Mouse (Mus musculus): ENCODE measurements around the gene Tradd.
"Not testable (repeated sequence)": the region's sequence is repeated elsewhere in the genome, so short reads cannot be mapped to it uniquely, and the experiment has no call there.

Tradd gene

GRCm38 (mm10) chr8:105295895-105296573 lies 31.6 kb upstream of the Tradd start, which contains the start of gene Exoc3l:
Exoc3l (minus strand) TSS chr8:105296101.
- intact Hi-C loops (cut with DNase I), result no loop called here

- intact Hi-C loops (cut with DNase I), result no loop called here
Measured at GRCm38 (mm10) chr8:105295256-105295655, 30.8 kb upstream of the Tradd start.

- intact Hi-C loops (cut with DNase I), result no loop called here
Measured at GRCm38 (mm10) chr8:105294776-105295175, 30.4 kb upstream of the Tradd start.

DNA sequence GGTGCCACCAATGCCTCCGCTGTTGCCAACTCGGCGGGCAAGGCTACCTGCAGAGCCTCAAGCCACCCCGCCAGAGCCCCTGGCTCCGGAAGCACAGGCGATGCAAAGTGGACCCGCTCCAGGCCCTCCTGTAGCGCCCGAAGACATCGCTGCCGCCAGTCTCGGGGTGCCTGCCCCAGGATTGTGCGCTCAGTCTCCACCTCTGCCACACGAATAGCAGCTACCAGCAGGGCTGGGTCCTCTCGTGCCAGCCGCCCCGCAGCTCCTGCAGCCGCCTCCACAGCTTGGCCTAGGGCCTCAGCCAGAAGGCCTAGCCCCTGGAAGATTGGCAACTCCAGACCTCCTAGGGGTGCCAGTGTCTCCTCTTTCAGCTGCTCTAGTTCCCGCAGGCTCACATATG lies 29.0 kb upstream of the Tradd start:
- intact Hi-C loops (cut with DNase I), result no loop called here

DNA sequence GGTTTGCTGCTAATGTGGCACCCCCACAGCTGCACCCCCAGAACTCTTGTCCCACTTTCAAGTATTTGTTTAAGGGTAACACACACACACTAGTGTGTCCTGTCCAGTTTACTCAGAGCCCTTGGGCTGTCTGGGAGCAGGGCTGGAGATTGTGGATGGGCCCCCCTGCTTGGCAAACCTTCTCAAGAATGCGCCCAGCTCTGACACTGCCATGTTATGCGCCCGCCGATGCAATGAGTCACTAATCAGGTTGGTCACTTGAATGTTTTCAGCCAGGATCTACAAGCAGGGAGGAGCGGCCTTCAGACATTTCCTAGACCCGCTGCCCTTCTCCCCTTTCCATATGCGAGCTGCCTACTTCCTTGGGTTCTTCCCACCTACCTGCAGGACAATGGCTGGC lies 28.1 kb upstream of the Tradd start:
- intact Hi-C loops (cut with DNase I), result no loop called here

DNA sequence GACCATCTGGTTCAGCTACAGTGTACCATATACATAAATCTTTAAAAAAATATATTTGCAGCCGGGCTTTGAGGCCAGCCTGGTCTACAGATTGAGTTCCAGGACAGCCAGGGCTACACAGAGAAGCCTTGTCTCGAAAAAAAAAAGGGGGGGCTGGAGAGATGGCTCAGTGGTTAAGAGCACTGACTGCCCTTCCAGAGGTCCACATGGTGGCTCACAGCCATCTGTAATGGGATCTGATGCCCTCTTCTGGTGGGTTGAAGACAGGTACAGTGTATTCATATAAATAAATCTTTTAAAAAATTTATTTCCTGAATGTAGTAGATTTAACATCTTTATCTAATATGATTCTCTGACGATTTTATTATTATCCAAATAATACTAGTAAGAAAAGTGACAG lies 27.4 kb upstream of the Tradd start:
- intact Hi-C loops (cut with DNase I), result not testable (repeated sequence)

DNA sequence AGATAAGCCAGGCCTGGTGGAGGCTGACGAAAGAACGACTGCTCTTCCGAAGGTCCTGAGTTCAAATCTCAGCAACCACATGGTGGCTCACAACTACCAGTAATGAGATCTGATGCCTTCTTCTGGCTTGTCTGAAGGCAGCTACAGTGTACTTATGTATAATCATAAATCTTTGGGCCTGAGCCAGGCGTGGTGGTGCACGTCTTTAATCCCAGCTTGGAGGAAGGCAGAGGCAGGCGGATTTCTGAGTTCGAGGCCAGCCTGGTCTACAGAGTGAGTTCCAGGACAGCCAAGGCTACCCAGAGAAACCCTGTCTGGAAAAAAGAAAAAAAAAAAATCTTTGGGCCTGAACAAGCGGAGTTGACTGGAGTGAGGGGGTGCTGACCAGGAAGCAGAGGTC lies 27.0 kb upstream of the Tradd start:
- intact Hi-C loops (cut with DNase I), result not testable (repeated sequence)

DNA sequence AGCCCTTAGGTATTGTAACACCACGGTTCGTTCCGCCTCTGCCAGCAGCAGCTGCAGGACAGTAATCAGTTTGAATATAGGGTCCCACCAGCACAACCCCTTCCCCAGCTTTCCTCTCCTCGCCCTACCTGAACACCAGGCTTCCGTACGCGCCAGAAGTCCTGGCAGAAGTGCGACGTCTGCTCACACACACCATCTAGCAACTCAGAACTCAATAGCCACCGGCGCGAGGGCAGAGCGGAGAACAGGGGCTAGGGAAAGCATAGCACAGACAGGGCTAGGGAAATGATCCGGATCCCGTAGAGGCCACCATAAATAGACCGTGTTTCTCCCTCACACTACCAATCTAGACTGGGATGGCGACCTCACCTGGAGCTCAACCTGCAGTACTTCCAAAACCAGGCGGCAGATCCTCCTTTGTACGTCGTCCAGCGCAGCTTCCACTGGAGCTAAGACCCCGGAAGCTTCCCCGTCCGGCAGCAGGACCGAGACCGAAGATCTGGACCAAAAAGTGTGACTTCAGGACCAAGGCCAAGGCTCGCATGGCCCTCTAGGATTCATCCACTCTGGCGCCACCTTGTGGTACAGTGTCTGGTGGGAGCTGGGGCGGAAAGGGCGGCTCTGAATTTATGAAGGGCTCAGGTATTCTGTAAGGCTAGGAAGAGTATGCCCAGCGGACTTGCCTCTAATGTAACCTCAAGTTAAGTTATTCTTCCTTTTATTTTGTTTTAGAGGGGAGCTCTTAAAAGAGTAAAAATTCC lies 26.3 kb upstream of the Tradd start:
- intact Hi-C loops (cut with DNase I), result no loop called here

DNA sequence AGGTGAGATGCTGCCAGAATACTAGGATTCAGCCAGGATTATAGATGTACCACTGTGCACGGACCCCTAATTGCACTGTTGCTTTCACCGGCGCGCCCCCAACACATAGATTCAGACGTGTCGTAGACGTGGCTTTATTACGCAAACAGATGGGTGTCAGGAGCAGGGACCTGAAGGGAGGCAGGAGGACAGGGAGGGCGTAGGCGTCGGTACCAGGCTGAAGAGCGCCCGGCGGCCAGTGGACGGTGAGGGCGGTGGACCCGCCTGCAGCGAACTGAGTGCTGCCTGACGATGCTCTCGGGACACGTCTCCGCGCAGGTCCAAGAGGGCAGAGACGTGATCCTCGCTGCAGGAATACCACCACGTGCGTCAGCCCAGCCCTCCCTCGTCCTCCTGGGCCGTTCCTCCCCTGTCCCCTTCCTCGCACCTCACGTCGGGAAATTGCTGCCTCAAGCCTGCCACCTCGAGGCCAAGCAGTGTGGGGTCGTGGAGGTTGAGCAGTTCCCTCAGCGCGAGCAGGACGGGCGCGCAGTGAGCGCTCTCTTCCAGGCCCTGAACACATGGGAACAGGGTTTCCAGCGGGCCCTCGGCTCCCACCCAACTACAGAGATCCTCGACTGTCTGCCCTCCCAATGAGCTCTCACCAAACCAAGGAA lies 25.5 kb upstream of the Tradd start, which contains the start of gene 4931428F04Rik:
TSS of gene 4931428F04Rik (minus strand) at position 60 of the 656 bp plus-strand sequence.
- intact Hi-C loops (cut with DNase I), result no loop called here

GRCm38 (mm10) chr8:105288958-105289732 lies 24.7 kb upstream of the Tradd start:
- intact Hi-C loops (cut with DNase I), result no loop called here

DNA sequence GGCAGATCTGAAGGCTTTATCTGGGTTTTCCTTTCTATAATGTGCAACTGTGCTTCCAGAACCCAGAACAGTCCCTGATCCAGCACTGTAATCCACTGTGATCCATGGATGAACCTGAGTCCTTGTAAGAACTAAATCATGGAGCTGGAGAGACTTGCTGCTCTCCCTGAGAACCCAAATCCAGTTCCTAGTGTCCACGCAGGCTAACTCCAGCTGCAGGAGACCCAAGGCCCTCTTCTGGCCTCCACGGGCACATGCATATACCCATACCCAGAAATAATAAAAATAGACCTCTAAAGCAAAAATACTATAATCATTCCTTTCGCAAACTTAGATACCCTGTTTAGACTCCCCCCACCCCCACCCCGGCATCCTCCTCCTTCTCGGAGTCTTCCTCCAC lies 23.8 kb upstream of the Tradd start:
- intact Hi-C loops (cut with DNase I), result no loop called here

DNA sequence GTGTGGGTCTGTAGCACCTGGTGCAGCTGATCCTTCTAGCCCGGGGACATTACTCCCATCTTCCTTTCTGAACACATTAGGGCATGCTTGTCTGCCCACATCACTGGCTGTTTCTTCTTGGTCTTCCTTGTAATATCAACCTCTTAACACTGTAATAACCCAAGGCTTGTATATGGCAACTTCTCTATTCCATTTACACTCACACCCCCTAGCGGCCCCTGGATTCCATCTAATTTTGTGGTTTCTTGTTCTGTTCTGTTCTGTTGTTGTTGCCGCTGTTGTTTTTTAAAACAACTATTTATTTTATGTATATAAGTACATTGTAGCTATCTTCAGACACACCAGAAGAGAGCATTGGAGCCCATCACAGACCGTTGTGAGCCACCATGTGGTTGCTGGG lies 22.5 kb upstream of the Tradd start:
- intact Hi-C loops (cut with DNase I), result no loop called here

- intact Hi-C loops (cut with DNase I), result no loop called here
Measured at GRCm38 (mm10) chr8:105285514-105285913, 21.1 kb upstream of the Tradd start.

DNA sequence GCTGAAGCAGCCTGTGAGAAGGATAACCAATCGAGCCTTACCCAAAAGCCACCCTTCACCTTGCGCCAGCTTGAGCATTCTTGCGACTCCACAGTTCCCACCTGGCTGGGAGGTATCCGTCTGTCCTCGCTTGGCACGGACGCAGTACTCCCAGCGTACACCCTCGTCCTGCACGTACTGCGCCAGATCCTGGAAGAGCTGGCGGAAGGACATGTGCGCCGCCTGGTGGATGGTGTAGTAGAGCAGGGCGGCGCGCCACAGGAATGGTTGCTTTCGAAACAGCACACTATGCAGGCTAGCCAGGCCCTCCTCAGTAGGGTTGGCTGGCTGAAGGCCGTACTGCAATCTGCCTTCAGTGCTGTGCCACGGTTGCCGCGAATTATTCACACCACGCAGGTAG lies 18.7 kb upstream of the Tradd start:
- intact Hi-C loops (cut with DNase I), result no loop called here

DNA sequence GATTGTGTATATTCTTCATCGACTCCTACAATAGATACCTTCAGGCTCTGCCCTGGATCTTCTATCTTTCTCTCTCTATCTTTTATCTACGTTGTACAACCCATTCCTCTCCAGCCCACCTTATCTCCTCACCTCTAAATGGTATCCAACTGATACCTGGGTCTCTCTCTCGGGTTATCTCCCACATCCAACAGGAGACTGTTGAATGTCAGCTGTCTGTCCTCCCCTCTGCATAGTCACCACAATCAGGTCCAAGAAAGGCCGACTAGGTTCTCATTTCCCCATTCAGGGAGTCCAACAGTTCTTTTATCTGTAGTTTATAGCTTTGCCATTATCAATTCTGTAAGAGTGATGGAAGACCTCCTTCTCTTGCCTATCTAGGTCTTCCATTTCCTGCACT lies 17.8 kb upstream of the Tradd start:
- intact Hi-C loops (cut with DNase I), result no loop called here

GRCm38 (mm10) chr8:105281821-105282220 lies 17.4 kb upstream of the Tradd start:
- intact Hi-C loops (cut with DNase I), result no loop called here

DNA sequence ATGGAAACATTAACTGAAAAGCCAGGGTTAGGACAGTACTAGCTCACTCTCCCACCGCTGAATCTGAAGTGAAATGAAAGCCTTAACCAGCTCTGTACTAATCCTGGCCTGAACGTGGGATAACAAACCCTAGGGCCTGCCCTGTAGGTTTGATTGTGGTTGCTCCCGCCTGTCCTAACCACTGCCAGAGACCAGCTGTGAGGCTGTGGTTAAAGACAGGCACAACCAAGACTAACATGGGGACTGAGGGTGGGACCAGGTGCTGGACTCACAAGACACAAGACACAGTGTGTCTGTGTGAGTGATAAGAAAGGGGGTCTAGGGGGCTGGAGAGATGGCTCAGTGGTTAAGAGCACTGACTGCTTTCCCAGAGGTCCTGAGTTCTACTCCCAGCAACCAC lies 16.2 kb upstream of the Tradd start:
- intact Hi-C loops (cut with DNase I), result no loop called here

- intact Hi-C loops (cut with DNase I), result no loop called here
Measured at GRCm38 (mm10) chr8:105278911-105279334, 14.5 kb upstream of the Tradd start.

- intact Hi-C loops (cut with DNase I), result no loop called here
Measured at GRCm38 (mm10) chr8:105276292-105277120, 12.1 kb upstream of the Tradd start.

GRCm38 (mm10) chr8:105275840-105276239 lies 11.4 kb upstream of the Tradd start, which contains the start of gene Nol3:
Nol3 (plus strand) TSS chr8:105276140.
- intact Hi-C loops (cut with DNase I), result no loop called here
